ENCODE assay signal across 29 mouse cellular contexts in the genomic region with DNA sequence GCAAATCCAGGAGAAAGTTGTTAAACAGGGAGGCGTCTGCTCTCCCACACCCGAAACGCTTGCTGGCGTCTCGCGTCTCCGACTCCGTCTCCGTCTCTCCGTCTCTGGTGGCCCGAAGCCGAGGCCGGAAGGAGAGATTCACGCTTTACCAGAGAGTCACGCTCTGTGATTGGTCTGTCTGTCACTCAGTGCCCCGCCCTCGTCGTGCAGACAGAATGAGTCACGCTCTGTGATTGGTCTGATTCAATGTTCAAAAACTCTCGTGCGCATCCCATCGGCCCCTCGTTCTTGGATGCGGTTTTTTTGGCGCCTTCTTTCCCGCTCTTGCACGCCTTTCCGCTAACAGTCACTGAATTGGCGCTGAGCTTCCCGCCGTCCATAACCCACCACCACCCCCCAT. TPM values are rescaled to one million over a fixed set of nuclear protein-coding genes. Genes with fewer than 3 reads are reported as not detected.
A peak's percentile ranks its signal among the peaks of the same experiment; 100 is the strongest.
DNase-seq lines count a peak whose midpoint lies in the region; ATAC-seq and TF ChIP-seq lines count a peak whose summit lies in the region.
"Had no signal": no experiment of that assay in that cellular context is flagged by ENCODE, and none has a peak within 500 bp of the region (broad histone marks: within the 10 kb centered on the region; RNA-seq: fewer than 3 reads in every experiment).

A gene (minus strand): TSS at position 127 of the 400 bp plus-strand sequence.

- H3K4me1 ChIP-seq in ES-Bruce4 (ENCODE audit: control insufficient read depth, insufficient read depth, low read length) (no peaks in the 10 kb centered on the region), ES-E14 (ENCODE audit: control insufficient read depth in 2 of 2, insufficient read depth in 2 of 2, low read length in 2 of 2, poor library complexity in 1 of 2) (no peaks in the 10 kb centered on the region)
- no peaks in the 10 kb centered on the region for H3K4me1 ChIP-seq in testis, adult 2 months (ENCODE audit: control insufficient read depth, insufficient read depth, low read length)
- H3K4me1 ChIP-seq in hindbrain, embryonic 13.5 days (replicated peaks), result no peaks in the 10 kb centered on the region
- H3K4me1 ChIP-seq in midbrain, embryonic 14.5 days (ENCODE audit: control insufficient read depth, insufficient read depth, low read length), result no peaks in the 10 kb centered on the region
- H3K4me1 ChIP-seq: embryonic facial prominence, embryonic 10.5 days; embryonic facial prominence, embryonic 13.5 days; forebrain, embryonic 12.5 days; forebrain, embryonic 15.5 days; heart, embryonic 12.5 days; heart, embryonic 15.5 days; hindbrain, embryonic 10.5 days had no signal

- 91% methylated on average over 31 of the region's 31 CpGs for whole genome bisulfite sequencing in hindbrain, embryonic 13.5 days
- WGBS in midbrain, embryonic 14.5 days, result 92% methylated on average over 31 of the region's 31 CpGs

- in situ Hi-C loops in ES-E14 (cut with MboI; ENCODE audit: low sequenced_read_pairs in 2 of 2, unreplicated experiment in 2 of 2), result no loop called here

- TF ChIP-seq EP300 in ES-Bruce4 (IDR thresholded peaks at IDR 0.05; ENCODE audit: insufficient read depth, low read depth, low read length), result no peak

- no peak for TF ChIP-seq POLR2A in ES-Bruce4 (IDR thresholded peaks at IDR 0.05; ENCODE audit: insufficient read depth, low read length)
- peak; percentile 48; the same call in 1 of the 2 replicates for TF ChIP-seq POLR2A in testis, adult 2 months (IDR thresholded peaks at IDR 0.05; ENCODE audit: control insufficient read depth, low read depth, low read length)

- H3K9ac ChIP-seq in ES-Bruce4 (ENCODE audit: low read depth, poor library complexity, severe bottlenecking), result no peak within 1 kb of the TSS
- H3K9ac ChIP-seq in ES-E14 (ENCODE audit: insufficient read depth, low read depth, low read length, poor library complexity, severe bottlenecking), result no peak within 1 kb of the TSS
- H3K9ac ChIP-seq in hindbrain, embryonic 13.5 days, result no peak within 1 kb of the TSS
- no peak within 1 kb of the TSS for H3K9ac ChIP-seq in midbrain, embryonic 14.5 days (replicated peaks; ENCODE audit: low read length)
- H3K9ac ChIP-seq: embryonic facial prominence, embryonic 13.5 days; forebrain, embryonic 12.5 days; forebrain, embryonic 15.5 days; heart, embryonic 12.5 days; heart, embryonic 15.5 days; hindbrain, embryonic 14.5 days had no signal

- no peak within 1 kb of the TSS for H3K4me2 ChIP-seq in hindbrain, embryonic 13.5 days
- no peak within 1 kb of the TSS for H3K4me2 ChIP-seq in midbrain, embryonic 14.5 days (ENCODE audit: low read length)
- H3K4me2 ChIP-seq: embryonic facial prominence, embryonic 13.5 days; forebrain, embryonic 12.5 days; forebrain, embryonic 15.5 days; heart, embryonic 12.5 days; heart, embryonic 15.5 days; hindbrain, embryonic 14.5 days had no signal

- H3K4me3 ChIP-seq in ES-Bruce4 (ENCODE audit: low read depth, low read length) (peak within 1 kb of the TSS; percentile 33; the same call in 1 of the 2 replicates), ES-E14 (ENCODE audit: insufficient read depth in 1 of 2, low read depth in 1 of 2, low read length in 2 of 2, poor library complexity in 1 of 2, severe bottlenecking in 1 of 2) (peak within 1 kb of the TSS; percentile 2 to 28; a peak in 3 of 4 replicates)
- peak within 1 kb of the TSS; percentile 81 for H3K4me3 ChIP-seq in testis, adult 2 months (ENCODE audit: control insufficient read depth, low read depth, low read length)
- no peak within 1 kb of the TSS for H3K4me3 ChIP-seq in hindbrain, embryonic 13.5 days
- H3K4me3 ChIP-seq in midbrain, embryonic 14.5 days (replicated peaks; ENCODE audit: low read depth, low read length), result no peak within 1 kb of the TSS
- H3K4me3 ChIP-seq: embryonic facial prominence, embryonic 10.5 days; embryonic facial prominence, embryonic 13.5 days; erythroblast, embryonic 14.5 days; forebrain, embryonic 12.5 days; forebrain, embryonic 15.5 days; heart, embryonic 12.5 days; heart, embryonic 15.5 days; hindbrain, embryonic 10.5 days had no signal

- intact Hi-C loops in left cerebral cortex, postnatal 25 days (cut with DNase I), result no loop called here

- ATAC-seq in hindbrain, embryonic 13.5 days (ENCODE audit: low FRiP score), result no peak
- no peak for ATAC-seq in midbrain, embryonic 14.5 days (ENCODE audit: low FRiP score, low TSS enrichment)
- ATAC-seq: forebrain, embryonic 15.5 days; hindbrain, postnatal 0 days; inflammation-experienced regulatory T-cells, adult 6 months; intestine, embryonic 16.5 days had no signal

- TF ChIP-seq CTCF in ES-Bruce4 (IDR thresholded peaks at IDR 0.05; ENCODE audit: low read depth, low read length), result no peak
- no peak for TF ChIP-seq CTCF in testis, adult 2 months (IDR thresholded peaks at IDR 0.05; ENCODE audit: control insufficient read depth, insufficient read depth, insufficient replicate concordance, low read depth, low read length)

- no peaks in the 10 kb centered on the region; the same call in 1 of the 2 replicates for H3K27me3 ChIP-seq in ES-Bruce4 (ENCODE audit: control insufficient read depth, insufficient read depth, low read length, poor library complexity, severe bottlenecking)
- no peaks in the 10 kb centered on the region for H3K27me3 ChIP-seq in testis, adult 2 months (ENCODE audit: control insufficient read depth, insufficient read depth, low read length)
- no peaks in the 10 kb centered on the region for H3K27me3 ChIP-seq in hindbrain, embryonic 13.5 days
- no peaks in the 10 kb centered on the region for H3K27me3 ChIP-seq in midbrain, embryonic 14.5 days (ENCODE audit: control insufficient read depth, insufficient read depth, low read length)
- H3K27me3 ChIP-seq: embryonic facial prominence, embryonic 13.5 days; forebrain, embryonic 12.5 days; forebrain, embryonic 15.5 days; heart, embryonic 12.5 days; heart, embryonic 15.5 days had no signal

- peak; percentile 30 for DNase-seq in ES-E14 (ENCODE audit: low read depth, low spot score)
- no peak for DNase-seq in left cerebral cortex, postnatal 25 days (ENCODE audit: low spot score in 2 of 2)
- no peak for DNase-seq in midbrain, embryonic 14.5 days
- DNase-seq: adrenal gland, adult 2 months; adrenal gland, postnatal 14 days; cerebellum, adult 11 months; cerebellum, adult 2 months; cerebellum, adult 9-11 months; cerebellum, postnatal 25 days; embryo, embryonic 11 days; gastrocnemius, postnatal 10 days; gastrocnemius, postnatal 36 days; heart, adult 11 months; heart, postnatal 36 days had no signal

- H3K27ac ChIP-seq in ES-Bruce4 (ENCODE audit: insufficient read depth, low read length) (no peak within 1 kb of the TSS), ES-E14 (ENCODE audit: insufficient read depth, low read depth, low read length, poor library complexity, severe bottlenecking) (no peak within 1 kb of the TSS)
- peak within 1 kb of the TSS; percentile 62 for H3K27ac ChIP-seq in testis, adult 2 months (ENCODE audit: control insufficient read depth, insufficient read depth, low read depth, low read length)
- no peak within 1 kb of the TSS for H3K27ac ChIP-seq in hindbrain, embryonic 13.5 days
- H3K27ac ChIP-seq in midbrain, embryonic 14.5 days (replicated peaks; ENCODE audit: low read depth, low read length), result no peak within 1 kb of the TSS
- H3K27ac ChIP-seq: embryonic facial prominence, embryonic 10.5 days; embryonic facial prominence, embryonic 13.5 days; forebrain, embryonic 12.5 days; forebrain, embryonic 15.5 days; heart, embryonic 15.5 days; hindbrain, embryonic 10.5 days; hindbrain, embryonic 14.5 days; hindbrain, postnatal 0 days had no signal

- H3K36me3 ChIP-seq in ES-Bruce4 (ENCODE audit: control insufficient read depth, insufficient read depth, low read length, poor library complexity, severe bottlenecking), result no peaks in the 10 kb centered on the region
- no peaks in the 10 kb centered on the region for H3K36me3 ChIP-seq in ES-E14 (ENCODE audit: control insufficient read depth, insufficient read depth, low read length, poor library complexity, severe bottlenecking)
- no peaks in the 10 kb centered on the region for H3K36me3 ChIP-seq in testis, adult 2 months (ENCODE audit: control insufficient read depth, insufficient read depth, low read length)
- H3K36me3 ChIP-seq in hindbrain, embryonic 13.5 days, result no peaks in the 10 kb centered on the region
- H3K36me3 ChIP-seq in midbrain, embryonic 14.5 days (ENCODE audit: control insufficient read depth, insufficient read depth, low read length), result no peaks in the 10 kb centered on the region
- H3K36me3 ChIP-seq: embryonic facial prominence, embryonic 10.5 days; embryonic facial prominence, embryonic 13.5 days; forebrain, embryonic 12.5 days; forebrain, embryonic 15.5 days; heart, embryonic 12.5 days; heart, embryonic 15.5 days; hindbrain, embryonic 10.5 days had no signal

- H3K9me3 ChIP-seq in ES-Bruce4 (replicated peaks; ENCODE audit: control insufficient read depth, insufficient read depth, low read length, poor library complexity, severe bottlenecking) (no peaks in the 10 kb centered on the region), ES-E14 (ENCODE audit: control insufficient read depth, insufficient read depth, low read depth, low read length) (no peaks in the 10 kb centered on the region)
- H3K9me3 ChIP-seq in hindbrain, embryonic 13.5 days, result no peaks in the 10 kb centered on the region
- no peaks in the 10 kb centered on the region for H3K9me3 ChIP-seq in midbrain, embryonic 14.5 days (ENCODE audit: control insufficient read depth, low read length)
- H3K9me3 ChIP-seq: embryonic facial prominence, embryonic 13.5 days; forebrain, embryonic 12.5 days; forebrain, embryonic 15.5 days; heart, embryonic 15.5 days had no signal

TF ChIP-seq in ES-E14, 5 proteins besides CTCF, POLR2A, EP300 and RAD21:
- TF ChIP-seq ZC3H11A (IDR thresholded peaks at IDR 0.05; ENCODE audit: borderline replicate concordance, low read depth, low read length) (no peak), MAFK (IDR thresholded peaks at IDR 0.05; ENCODE audit: insufficient read depth, low read depth, low read length) (no peak), HCFC1 (IDR thresholded peaks at IDR 0.05; ENCODE audit: borderline replicate concordance, insufficient read depth, low read length) (no peak), CHD2 (IDR thresholded peaks at IDR 0.05; ENCODE audit: low read depth, low read length) (no peak), ZNF384 (IDR thresholded peaks at IDR 0.05; ENCODE audit: low read depth, low read length) (no peak)

RNA-seq across cellular contexts. Expression of the gene that starts here (rescaled TPM):
- 1.8 and 1.9 TPM in 2 replicates for polyA plus RNA-seq in ES-Bruce4 (2011; ENCODE audit: insufficient read depth, insufficient read length, low read depth, missing spikeins)
- 3.4 and 6.5 TPM in 2 replicates for total RNA-seq in ES-E14 (2012; rRNA removed)
- polyA plus RNA-seq in testis, adult 2 months (2012; rRNA removed), result 1.4 and 2.0 TPM in 2 replicates
- polyA plus RNA-seq in hindbrain, embryonic 13.5 days (2015; fragmentation: Nextera tagmentation; extraction: Ambion mirVana), result 0.06 TPM in 1 of 2 replicates, not detected in the other
- total RNA-seq in left cerebral cortex, postnatal 25 days (2021), result under 1 TPM in 1 of 2 experiments, not detected in 1; 0.18 TPM
- 0.08 TPM in 1 of 2 replicates, not detected in the other for polyA plus RNA-seq in midbrain, embryonic 14.5 days (2014; fragmentation: Nextera tagmentation; extraction: Ambion mirVana)
- total RNA-seq: adrenal gland, postnatal 14 days; gastrocnemius, postnatal 10 days; gastrocnemius, postnatal 36 days; hindbrain, postnatal 0 days had no signal
- polyA plus RNA-seq: adrenal gland, adult 2 months; embryonic facial prominence, embryonic 10.5 days; erythroblast, embryonic 14.5 days; forebrain, embryonic 12.5 days; forebrain, embryonic 15.5 days; intestine, embryonic 16.5 days had no signal

Comparison
In these comparisons a context has a peak if more than half of its experiments do, and no peak if none do; other contexts are left out.
1. H3K4me3 ChIP-seq: peak in ES-Bruce4 (single experiment), ES-E14 (2 of 2) and testis, adult 2 months (single experiment); none in hindbrain, embryonic 13.5 days (single experiment) and midbrain, embryonic 14.5 days (single experiment).